Mouse (Mus musculus) small intestine, adult 2 months (tissue): Measurements from ENCODE around the gene Ric8b.

Source experiments
- CTCF ChIP-seq: fragments of 200-500 bp; IDR thresholded peaks from 2 replicates; pipeline ENCODE4 v1.5.1; 2012; ENCODE audit warnings: low read depth, mild to moderate bottlenecking, control low read depth, inconsistent platforms, low read length, moderate library complexity, mixed read lengths; ENCODE audit not compliant: insufficient replicate concordance, insufficient read length; ENCODE audit errors: extremely low read depth
- POLR2A ChIP-seq: fragments of 200-500 bp; IDR thresholded peaks from 2 replicates; pipeline ENCODE4 v1.6.1; 2012; ENCODE audit warnings: low read depth, mild to moderate bottlenecking, control low read depth, inconsistent platforms, low read length, moderate library complexity

GRCm38 (mm10) chr10:84980291-84980690 lies 62.9 kb downstream of the Ric8b start:
- TF ChIP-seq POLR2A (no peak), CTCF (no peak)
